Mouse (Mus musculus) cerebellum, adult 9-11 months (tissue): ENCODE data around the gene Smco1.
"Not testable (repeated sequence)": the region's sequence is repeated elsewhere in the genome, so short reads cannot be mapped to it uniquely, and the experiment has no call there.

Experiments
- DNase-seq: peaks from one replicate; pipeline ENCODE4 v3.0.0; 2022

Smco1 gene

GRCm38 (mm10) chr16:32271291-32271690 is at the start of gene Smco1:
Gene Smco1, plus strand, starts transcription at chr16:32271468.
- no peak for DNase-seq

- DNase-seq: no peak
These were observed 49.5 kb upstream of the Smco1 start for GRCm38 (mm10) chr16:32221803-32222202.

- no peak for DNase-seq
These were observed 48.9 kb upstream of the Smco1 start for GRCm38 (mm10) chr16:32222399-32222798.

GRCm38 (mm10) chr16:32232050-32232449 is 39.2 kb upstream of the Smco1 start:
- DNase-seq: not testable (repeated sequence)

GRCm38 (mm10) chr16:32237930-32238680 is 33.2 kb upstream of the Smco1 start:
- no peak for DNase-seq

GRCm38 (mm10) chr16:32239428-32240312 is 31.6 kb upstream of the Smco1 start:
- DNase-seq: no peak

- DNase-seq: no peak
These were observed 27.4 kb upstream of the Smco1 start for GRCm38 (mm10) chr16:32243901-32244300.

- peak; percentile 74 for DNase-seq
These were observed 24.9 kb upstream of the Smco1 start for GRCm38 (mm10) chr16:32246351-32246791.

- DNase-seq: peak; percentile 99
These were observed 24.3 kb upstream of the Smco1 start, which contains the start of the genes Fbxo45 and Wdr53 for GRCm38 (mm10) chr16:32246952-32247370. Gene Fbxo45, minus strand, starts transcription at chr16:32247158. Gene Wdr53, plus strand, starts transcription at chr16:32247227.

GRCm38 (mm10) chr16:32264225-32264624 is 7.0 kb upstream of the Smco1 start:
- not testable (repeated sequence) for DNase-seq

- DNase-seq: no peak
These were observed 2.1 kb downstream of the Smco1 start for GRCm38 (mm10) chr16:32273338-32273737.

GRCm38 (mm10) chr16:32275041-32275440 is 3.8 kb downstream of the Smco1 start:
- DNase-seq: no peak

GRCm38 (mm10) chr16:32275830-32276229 is 4.6 kb downstream of the Smco1 start:
- DNase-seq: no peak

- peak; percentile 93 for DNase-seq
These were observed 6.3 kb downstream of the Smco1 start, which contains the start of gene Rnf168 for GRCm38 (mm10) chr16:32277308-32278256. Gene Rnf168, plus strand, starts transcription at chr16:32277459.

GRCm38 (mm10) chr16:32278396-32278795 is 7.1 kb downstream of the Smco1 start:
- DNase-seq: no peak

GRCm38 (mm10) chr16:32280211-32280610 is 8.9 kb downstream of the Smco1 start:
- DNase-seq: no peak

GRCm38 (mm10) chr16:32282608-32283007 is 11.3 kb downstream of the Smco1 start:
- DNase-seq: no peak

GRCm38 (mm10) chr16:32291821-32292220 is 20.6 kb downstream of the Smco1 start:
- no peak for DNase-seq

- not testable (repeated sequence) for DNase-seq
These were observed 28.3 kb downstream of the Smco1 start for GRCm38 (mm10) chr16:32299617-32300016.

- DNase-seq: no peak
These were observed 31.8 kb downstream of the Smco1 start for GRCm38 (mm10) chr16:32303046-32303445.

- no peak for DNase-seq
These were observed 32.6 kb downstream of the Smco1 start for GRCm38 (mm10) chr16:32303886-32304285.

- no peak for DNase-seq
These were observed 40.7 kb downstream of the Smco1 start for GRCm38 (mm10) chr16:32311970-32312369.
